Mouse (Mus musculus) gastrocnemius, postnatal 4 days (tissue): ENCODE results near the gene Ablim2. TPM values are rescaled to one million over a fixed set of nuclear protein-coding genes. Genes with fewer than 3 reads are reported as not detected.

Experiments used
- DNase-seq, 2 experiments: peaks; one replicate each; pipeline ENCODE4 v3.0.0; 2021 to 2022; ENCODE audit warnings: low spot score in 2 of 2, mixed read lengths in 2 of 2
- total RNA-seq, 2 experiments: library from RNA; stranded (reverse); gene quantifications; 2 replicates each; pipeline ENCODE4 v1.2.3; 2021

Gene Ablim2
- total RNA-seq, 2 experiments from 2014 or later = 70.5 to 76.6 TPM

GRCm38 (mm10) chr5:35810526-35810925, 52.8 kb downstream of the Ablim2 start:
- DNase-seq = no peak

- DNase-seq = no peak
These were observed 54.1 kb downstream of the Ablim2 start for GRCm38 (mm10) chr5:35811639-35812295.

GRCm38 (mm10) chr5:35814334-35814941, 56.8 kb downstream of the Ablim2 start:
- DNase-seq = no peak

GRCm38 (mm10) chr5:35815051-35815450, 57.4 kb downstream of the Ablim2 start:
- no peak for DNase-seq

GRCm38 (mm10) chr5:35817266-35817665, 59.6 kb downstream of the Ablim2 start:
- DNase-seq = no peak

- no peak for DNase-seq
These were observed 60.2 kb downstream of the Ablim2 start for GRCm38 (mm10) chr5:35817882-35818281.

GRCm38 (mm10) chr5:35822721-35823120, 65.0 kb downstream of the Ablim2 start:
- no peak for DNase-seq

GRCm38 (mm10) chr5:35826465-35826864, 68.8 kb downstream of the Ablim2 start:
- no peak for DNase-seq

GRCm38 (mm10) chr5:35827075-35827474, 69.4 kb downstream of the Ablim2 start:
- DNase-seq = no peak

- no peak for DNase-seq
These were observed 70.2 kb downstream of the Ablim2 start for GRCm38 (mm10) chr5:35827856-35828255.

- no peak for DNase-seq
These were observed 72.4 kb downstream of the Ablim2 start for GRCm38 (mm10) chr5:35830101-35830500.

- DNase-seq = no peak
These were observed 76.2 kb downstream of the Ablim2 start for GRCm38 (mm10) chr5:35833881-35834280.

GRCm38 (mm10) chr5:35836992-35837391, 79.3 kb downstream of the Ablim2 start:
- DNase-seq = no peak

GRCm38 (mm10) chr5:35839262-35839661, 81.6 kb downstream of the Ablim2 start:
- DNase-seq = no peak

- no peak for DNase-seq
These were observed 93.8 kb downstream of the Ablim2 start for GRCm38 (mm10) chr5:35851485-35851884.

- no peak for DNase-seq
These were observed 95.8 kb downstream of the Ablim2 start for GRCm38 (mm10) chr5:35853463-35853862.

GRCm38 (mm10) chr5:35856245-35856644, 98.6 kb downstream of the Ablim2 start:
- DNase-seq = no peak

- peak; percentile 59 to 71 for DNase-seq
These were observed 100.4 kb downstream of the Ablim2 start for GRCm38 (mm10) chr5:35858069-35858468.

- no peak for DNase-seq
These were observed 103.8 kb downstream of the Ablim2 start for GRCm38 (mm10) chr5:35861456-35861855.

GRCm38 (mm10) chr5:35869973-35870372, 112.3 kb downstream of the Ablim2 start:
- no peak for DNase-seq

- DNase-seq = peak in 1 of 2 experiments; percentile 63
These were observed 112.8 kb downstream of the Ablim2 start for GRCm38 (mm10) chr5:35870408-35871012.

- no peak for DNase-seq
These were observed 115.7 kb downstream of the Ablim2 start for GRCm38 (mm10) chr5:35873382-35873781.

GRCm38 (mm10) chr5:35876236-35876635, 118.6 kb downstream of the Ablim2 start:
- no peak for DNase-seq
